Mouse (Mus musculus) neural tube, embryonic 15.5 days (tissue): ENCODE results near the gene Defb21. TPM values are rescaled to one million over a fixed set of nuclear protein-coding genes. Genes with fewer than 3 reads are reported as not detected.

Experiments used
- ATAC-seq: fragments of 200-750 bp; cut with Nextera tagmentation; 2 replicates; pipeline ENCODE4 v1.8.0; 2017; ENCODE audit warnings: mild to moderate bottlenecking, moderate TSS enrichment, moderate library complexity; ENCODE audit not compliant: low FRiP score
- H3K27ac ChIP-seq: fragments of 300-500 bp; sonication (generic); replicated peaks from 2 replicates; pipeline ENCODE4 v1.5.1; 2015; ENCODE audit warnings: mild to moderate bottlenecking, inconsistent platforms
- H3K27me3 ChIP-seq: fragments of 300-500 bp; sonication (generic); replicated peaks from 2 replicates; pipeline ENCODE4 v1.6.1; 2015; ENCODE audit warnings: inconsistent platforms
- H3K36me3 ChIP-seq: fragments of 300-500 bp; sonication (generic); 2 replicates; pipeline ENCODE4 v1.6.1; 2015; ENCODE audit warnings: inconsistent platforms
- H3K4me1 ChIP-seq: fragments of 300-500 bp; sonication (generic); 2 replicates; pipeline ENCODE4 v1.6.1; 2015; ENCODE audit warnings: inconsistent platforms
- H3K4me2 ChIP-seq: fragments of 300-500 bp; sonication (generic); 2 replicates; pipeline ENCODE4 v1.6.1; 2015; ENCODE audit warnings: inconsistent platforms, mild to moderate bottlenecking, moderate library complexity
- H3K4me3 ChIP-seq: fragments of 300-500 bp; sonication (generic); replicated peaks from 2 replicates; pipeline ENCODE4 v1.5.1; 2015; ENCODE audit warnings: mild to moderate bottlenecking, inconsistent platforms
- H3K9ac ChIP-seq: fragments of 300-500 bp; sonication (generic); replicated peaks from 2 replicates; pipeline ENCODE4 v1.6.1; 2015; ENCODE audit warnings: mild to moderate bottlenecking, inconsistent platforms
- H3K9me3 ChIP-seq: fragments of 300-500 bp; sonication (generic); replicated peaks from 2 replicates; pipeline ENCODE4 v1.6.1; 2016; ENCODE audit warnings: inconsistent platforms
- WGBS: fragments of 180-500 bp; shearing (Covaris S2); methylation state at CpG from one replicate; pipeline ENCODE4 v1.1.7; 2015; ENCODE audit warnings: mixed read lengths; 5-methylcytosine and 5-hydroxymethylcytosine counted together
- polyA plus RNA-seq: library from polyadenylated mRNA; unstranded; fragments of >200 nt; fragmentation: Nextera tagmentation; extraction: Ambion mirVana; gene quantifications from 2 replicates; pipeline ENCODE4 v1.2.1, GENCODE M21; 2015

Defb21 gene
- polyA plus RNA-seq = not detected in 2 replicates

DNA sequence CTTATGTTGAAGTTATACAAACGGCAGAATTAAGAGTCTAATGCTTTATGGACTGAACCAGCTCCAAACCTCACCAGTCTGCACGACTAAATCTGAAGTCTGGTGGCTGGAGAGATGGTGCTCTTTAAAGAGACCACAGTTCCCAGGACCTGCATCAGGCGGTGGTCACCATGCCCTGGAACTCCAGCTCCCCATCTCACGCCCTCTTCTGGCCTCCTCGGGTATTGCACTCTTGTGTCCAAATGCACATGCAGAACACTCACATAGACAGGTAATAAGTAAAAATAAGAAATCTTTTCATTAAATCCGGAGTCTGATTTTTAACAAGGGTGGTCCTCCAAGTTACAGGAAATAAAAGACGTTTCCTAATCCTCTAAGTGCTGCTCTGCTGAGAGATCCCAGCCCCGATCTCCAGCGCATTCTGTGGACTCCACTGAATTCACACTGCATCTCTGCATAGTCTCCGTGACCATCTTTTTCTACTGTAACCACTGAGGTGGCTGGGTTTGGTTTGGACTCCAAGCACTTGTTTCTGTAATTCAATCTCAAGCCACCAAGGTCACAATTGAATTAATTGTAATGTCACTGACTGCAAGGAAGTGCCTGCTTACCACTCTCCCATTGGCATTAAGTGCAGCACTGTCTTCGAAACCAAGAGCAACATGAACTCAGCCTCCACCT is at the start of gene Defb21:
Gene Defb21, plus strand, starts transcription at position 631 of the 681 bp plus-strand sequence.
- WGBS = 67% methylated on average over 11 of the region's 11 CpGs
- Histone ChIP-seq H3K9me3 (no peaks in the 10 kb centered on the region), H3K4me1 (no peaks in the 10 kb centered on the region), H3K4me3 (no peak within 1 kb of the TSS), H3K4me2 (no peak within 1 kb of the TSS), H3K27ac (no peak within 1 kb of the TSS), H3K27me3 (no peaks in the 10 kb centered on the region), H3K36me3 (no peaks in the 10 kb centered on the region), H3K9ac (no peak within 1 kb of the TSS)
- ATAC-seq = no peak

DNA sequence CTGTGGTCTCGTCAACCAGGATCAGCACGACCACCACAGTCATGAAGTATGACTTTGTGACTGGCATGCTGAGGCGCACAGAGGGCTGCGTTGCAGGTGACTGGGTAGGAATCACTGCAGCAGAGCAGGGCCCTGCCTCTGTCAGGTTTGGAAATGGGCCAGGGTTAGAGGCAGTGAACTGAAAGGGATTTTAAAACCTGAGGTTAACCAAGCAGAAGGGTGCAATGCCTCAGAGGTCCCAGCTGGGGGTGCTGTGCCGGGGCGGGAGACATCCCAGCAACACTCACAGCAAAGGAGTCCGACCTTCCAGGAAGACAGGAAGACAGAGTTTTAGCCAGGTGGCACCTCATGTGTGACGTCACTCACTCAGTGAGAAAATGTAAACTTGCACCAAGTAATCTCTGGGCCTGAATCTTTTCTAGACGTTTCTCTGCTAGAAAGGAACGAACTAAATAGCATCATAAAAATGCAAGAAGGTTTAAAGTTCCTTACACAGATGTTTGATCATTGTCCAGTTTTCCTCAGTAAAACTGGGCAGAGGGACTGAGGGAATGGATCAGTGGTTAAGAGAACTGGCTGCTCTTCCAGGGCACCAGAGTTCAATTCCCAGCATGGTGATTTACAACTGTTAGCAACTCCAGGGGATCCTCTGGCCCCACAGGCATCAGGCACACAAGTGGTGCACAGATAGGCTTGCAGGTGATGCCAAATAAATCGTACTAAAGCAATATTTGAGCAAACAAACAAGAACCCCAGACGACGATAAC is 32.4 kb upstream of the Defb21 start, which contains the start of gene Defb29:
Gene Defb29, minus strand, starts transcription at position 155 of the 767 bp plus-strand sequence.
- ATAC-seq = no peak
- Histone ChIP-seq H3K9me3 (no peaks in the 10 kb centered on the region), H3K27ac (no peak within 1 kb of the TSS), H3K4me2 (no peak within 1 kb of the TSS), H3K27me3 (no peaks in the 10 kb centered on the region), H3K4me3 (no peak within 1 kb of the TSS), H3K9ac (no peak within 1 kb of the TSS), H3K36me3 (no peaks in the 10 kb centered on the region), H3K4me1 (0 out of 2 replicates have a peak, but pooled peaks cover 2% of the 10 kb centered on the region)
- WGBS = 57% methylated on average over 13 of the region's 13 CpGs

DNA sequence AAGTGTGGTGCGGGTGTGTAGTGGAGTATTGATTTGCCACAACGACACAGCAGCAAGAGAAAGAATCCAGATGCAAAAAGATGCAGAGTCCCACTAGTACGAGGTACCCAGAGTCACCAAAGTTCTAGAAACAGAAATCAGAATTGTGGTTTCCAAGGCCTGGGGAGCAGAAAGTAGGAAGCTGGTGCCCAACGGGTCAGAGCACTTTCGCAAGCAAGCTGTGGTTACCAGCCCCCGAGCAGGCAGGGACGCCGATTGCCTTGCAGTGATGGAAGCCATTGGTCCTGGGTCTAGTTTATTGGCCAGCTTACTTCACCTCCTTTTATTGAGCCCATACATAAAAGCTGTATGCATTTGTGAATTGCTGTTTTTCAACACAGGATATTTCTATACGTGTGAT is 30.6 kb upstream of the Defb21 start:
- no peak overlapping the region for H3K27ac ChIP-seq
- H3K9ac ChIP-seq = no peak overlapping the region
- H3K9me3 ChIP-seq = no peaks in the 10 kb centered on the region
- WGBS = 89% methylated on average over 9 of the region's 9 CpGs
- H3K4me2 ChIP-seq = no peak overlapping the region
- ATAC-seq = no peak
- H3K4me1 ChIP-seq = no peaks in the 10 kb centered on the region
- no peak overlapping the region for H3K4me3 ChIP-seq
- no peaks in the 10 kb centered on the region for H3K36me3 ChIP-seq
- no peaks in the 10 kb centered on the region for H3K27me3 ChIP-seq

DNA sequence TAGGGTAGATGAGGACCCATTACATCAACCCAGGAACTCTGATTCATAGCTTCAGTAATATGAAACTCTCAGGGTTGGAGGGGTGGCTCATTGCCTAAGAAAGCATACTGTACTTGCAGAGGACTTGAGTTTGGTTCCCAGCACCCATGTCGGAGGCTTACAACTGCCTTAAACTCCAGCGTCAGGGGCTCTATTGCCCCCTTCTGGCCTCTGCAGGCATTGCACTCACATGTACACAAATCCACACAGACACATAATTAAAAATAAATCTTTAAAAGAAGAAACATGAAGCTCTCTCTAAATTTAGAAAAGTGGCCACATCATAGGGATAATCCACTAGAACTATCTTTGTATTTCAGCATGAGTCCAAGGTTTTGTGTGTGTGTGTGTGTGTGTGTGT is 29.6 kb upstream of the Defb21 start:
- Histone ChIP-seq H3K27me3 (no peaks in the 10 kb centered on the region), H3K4me3 (no peak overlapping the region), H3K4me1 (no peaks in the 10 kb centered on the region), H3K9ac (no peak overlapping the region), H3K36me3 (no peaks in the 10 kb centered on the region), H3K4me2 (no peak overlapping the region), H3K27ac (no peak overlapping the region), H3K9me3 (no peaks in the 10 kb centered on the region)
- ATAC-seq = no peak
- WGBS = 75% methylated on average over 2 of the region's 2 CpGs

DNA sequence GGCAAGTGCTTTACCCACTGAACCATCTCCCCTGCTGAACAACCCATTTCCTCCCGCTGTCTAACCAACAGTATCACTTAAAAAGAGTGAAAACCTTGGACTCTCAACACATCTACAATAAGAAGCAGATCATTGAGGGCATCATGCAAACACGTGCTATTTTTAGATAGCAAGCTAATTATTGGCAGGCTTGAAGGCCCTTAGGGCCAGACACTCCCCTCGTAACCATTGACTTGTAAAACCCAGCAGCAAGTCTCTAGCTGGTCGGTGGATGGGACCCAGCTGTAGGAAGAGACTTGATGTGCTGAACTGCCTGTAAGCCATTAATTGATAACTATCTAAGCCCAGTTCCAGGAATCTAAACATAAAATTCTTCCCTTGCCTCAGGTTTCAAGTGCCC is 29.1 kb upstream of the Defb21 start:
- Histone ChIP-seq H3K27ac (no peak overlapping the region), H3K4me3 (no peak overlapping the region), H3K4me2 (no peak overlapping the region), H3K4me1 (no peaks in the 10 kb centered on the region), H3K9ac (no peak overlapping the region), H3K9me3 (no peaks in the 10 kb centered on the region), H3K27me3 (no peaks in the 10 kb centered on the region), H3K36me3 (no peaks in the 10 kb centered on the region)
- ATAC-seq = no peak
- WGBS = 62% methylated on average over 4 of the region's 4 CpGs

DNA sequence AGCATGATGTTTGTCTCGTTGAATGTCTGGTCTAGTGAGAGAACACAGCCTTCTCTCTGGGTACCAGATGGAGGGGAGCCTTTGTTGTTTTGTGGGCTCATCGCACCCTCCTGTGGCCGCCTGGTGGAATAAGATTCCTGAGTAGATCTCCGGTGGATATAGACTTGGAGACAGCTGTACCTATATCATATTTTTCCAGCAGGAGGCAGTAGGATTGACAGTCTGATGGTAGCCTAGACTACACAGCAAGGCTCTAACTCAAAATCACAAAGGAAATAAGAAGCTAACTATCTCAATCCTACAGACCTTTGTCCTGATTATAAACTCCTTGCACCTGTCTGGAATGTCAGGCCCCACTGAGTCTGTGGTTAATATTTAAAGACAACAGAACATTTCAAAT is 27.9 kb upstream of the Defb21 start:
- Histone ChIP-seq H3K4me1 (no peaks in the 10 kb centered on the region), H3K36me3 (no peaks in the 10 kb centered on the region), H3K27me3 (no peaks in the 10 kb centered on the region), H3K4me3 (no peak overlapping the region), H3K4me2 (no peak overlapping the region), H3K9me3 (no peaks in the 10 kb centered on the region), H3K9ac (no peak overlapping the region), H3K27ac (no peak overlapping the region)
- 21% methylated on average over 4 of the region's 4 CpGs for WGBS
- ATAC-seq = no peak

DNA sequence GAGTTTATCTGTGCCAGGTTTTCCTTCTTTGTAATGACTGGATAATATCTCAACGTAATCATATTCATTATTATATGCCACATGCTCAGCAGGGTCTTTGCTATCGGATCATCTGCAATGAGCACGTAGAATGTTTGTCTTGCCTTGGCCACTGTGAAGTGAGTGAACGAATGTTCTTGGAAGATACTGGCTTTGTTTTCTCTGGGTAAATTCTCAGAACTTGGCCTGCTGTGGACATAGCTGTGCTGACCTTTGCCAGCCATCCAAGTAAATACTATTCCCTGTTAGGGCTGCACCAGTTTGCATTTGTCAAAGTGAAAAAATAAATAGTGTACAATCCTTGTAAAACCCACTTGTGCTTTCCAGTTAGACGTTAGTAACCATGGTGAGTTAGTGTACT is 24.4 kb upstream of the Defb21 start:
- H3K9me3 ChIP-seq = no peaks in the 10 kb centered on the region
- no peaks in the 10 kb centered on the region for H3K4me1 ChIP-seq
- no peak overlapping the region for H3K27ac ChIP-seq
- no peak overlapping the region for H3K9ac ChIP-seq
- WGBS = 74% methylated on average over 5 of the region's 5 CpGs
- ATAC-seq = no peak
- no peak overlapping the region for H3K4me2 ChIP-seq
- no peaks in the 10 kb centered on the region for H3K27me3 ChIP-seq
- H3K36me3 ChIP-seq = no peaks in the 10 kb centered on the region
- no peak overlapping the region for H3K4me3 ChIP-seq

DNA sequence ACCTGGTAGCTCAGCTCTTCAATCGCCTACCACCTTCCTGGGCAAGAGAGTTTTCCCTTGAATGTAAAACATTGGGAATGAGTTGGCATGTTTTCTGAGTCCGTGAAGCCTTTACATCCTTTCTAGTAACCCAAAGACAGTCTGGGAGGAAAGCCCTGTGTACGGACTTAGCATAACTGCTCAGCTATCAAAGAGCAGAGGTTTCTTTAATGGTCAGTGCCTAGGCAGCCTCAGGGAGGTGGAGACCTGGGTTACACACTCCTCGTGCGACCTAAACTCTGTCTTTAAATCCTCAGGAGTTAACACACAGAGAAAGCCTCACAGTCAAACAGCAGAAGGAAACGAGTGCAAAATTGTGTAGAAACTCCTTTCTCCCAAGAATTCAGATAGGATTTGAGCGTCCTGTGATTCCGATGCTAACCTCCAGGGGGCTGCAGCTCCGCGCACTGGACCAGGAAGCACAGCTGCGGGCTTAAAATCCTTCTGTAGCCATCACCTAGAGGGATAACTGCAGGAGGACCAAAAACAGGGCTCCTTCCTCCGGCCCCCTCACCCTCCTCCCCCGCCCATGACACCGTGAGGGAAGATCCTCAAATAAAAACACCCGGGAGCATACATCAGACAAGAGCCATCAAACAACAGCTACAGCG is 18.6 kb upstream of the Defb21 start:
- Histone ChIP-seq H3K9ac (no peak overlapping the region), H3K27me3 (no peaks in the 10 kb centered on the region), H3K36me3 (no peaks in the 10 kb centered on the region), H3K4me3 (no peak overlapping the region), H3K4me1 (peaks cover 7% of the 10 kb centered on the region; the same call in 1 of the 2 replicates), H3K9me3 (no peaks in the 10 kb centered on the region), H3K27ac (no peak overlapping the region), H3K4me2 (peak overlapping the region; percentile 47)
- no peak for ATAC-seq
- WGBS = 13% methylated on average over 16 of the region's 16 CpGs

DNA sequence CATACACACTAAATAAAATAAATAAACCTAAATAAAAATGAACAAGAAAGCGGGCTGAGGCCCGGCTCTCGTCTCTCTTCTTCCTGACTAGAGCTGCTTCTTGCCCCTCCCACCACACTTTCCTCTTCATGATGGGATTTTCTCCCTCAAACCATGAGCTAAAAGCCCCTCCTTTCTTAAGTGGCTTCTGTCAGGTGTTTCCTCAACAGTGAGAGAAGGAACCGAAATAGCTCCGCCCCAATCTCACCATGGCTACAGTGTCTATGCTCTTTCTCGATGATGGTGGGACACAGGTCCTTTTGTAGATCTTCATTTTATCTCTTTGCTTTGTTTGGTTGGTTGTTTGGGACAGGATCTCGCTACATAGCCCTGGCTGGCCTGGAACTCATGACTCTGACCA is 15.9 kb upstream of the Defb21 start:
- ATAC-seq = no peak
- Histone ChIP-seq H3K27ac (no peak overlapping the region), H3K36me3 (no peaks in the 10 kb centered on the region), H3K27me3 (no peaks in the 10 kb centered on the region), H3K4me1 (peaks cover 7% of the 10 kb centered on the region; the same call in 1 of the 2 replicates), H3K4me3 (no peak overlapping the region), H3K9me3 (no peaks in the 10 kb centered on the region), H3K4me2 (no peak overlapping the region), H3K9ac (no peak overlapping the region)
- 91% methylated on average over 7 of the region's 7 CpGs for WGBS

DNA sequence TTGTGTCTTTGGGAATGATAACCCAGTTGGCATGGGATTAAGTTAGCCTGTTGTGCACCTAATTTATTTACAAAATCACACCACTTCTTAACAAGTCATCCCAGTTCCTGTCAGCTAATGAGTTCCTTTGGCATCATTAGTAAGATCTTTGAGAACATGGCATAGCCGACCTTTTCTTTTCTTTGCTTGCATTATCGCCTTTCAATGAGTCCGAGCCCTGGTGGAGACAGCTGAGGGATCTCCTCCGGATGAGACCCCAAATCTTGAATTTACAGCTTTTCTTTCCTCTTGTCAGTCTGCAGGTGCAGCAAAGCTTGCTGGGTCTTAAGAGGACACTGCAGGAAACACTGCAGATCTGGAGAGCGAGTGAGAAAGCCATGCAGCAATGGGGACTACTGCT is 3.5 kb upstream of the Defb21 start, which contains the start of gene Gm17416:
Gene Gm17416, plus strand, starts transcription at position 301 of the 400 bp plus-strand sequence.
- Histone ChIP-seq H3K4me2 (no peak within 1 kb of the TSS), H3K27me3 (no peaks in the 10 kb centered on the region), H3K36me3 (no peaks in the 10 kb centered on the region), H3K27ac (no peak within 1 kb of the TSS), H3K4me3 (no peak within 1 kb of the TSS), H3K4me1 (no peaks in the 10 kb centered on the region), H3K9me3 (no peaks in the 10 kb centered on the region), H3K9ac (no peak within 1 kb of the TSS)
- no peak for ATAC-seq
- 87% methylated on average over 5 of the region's 5 CpGs for WGBS

DNA sequence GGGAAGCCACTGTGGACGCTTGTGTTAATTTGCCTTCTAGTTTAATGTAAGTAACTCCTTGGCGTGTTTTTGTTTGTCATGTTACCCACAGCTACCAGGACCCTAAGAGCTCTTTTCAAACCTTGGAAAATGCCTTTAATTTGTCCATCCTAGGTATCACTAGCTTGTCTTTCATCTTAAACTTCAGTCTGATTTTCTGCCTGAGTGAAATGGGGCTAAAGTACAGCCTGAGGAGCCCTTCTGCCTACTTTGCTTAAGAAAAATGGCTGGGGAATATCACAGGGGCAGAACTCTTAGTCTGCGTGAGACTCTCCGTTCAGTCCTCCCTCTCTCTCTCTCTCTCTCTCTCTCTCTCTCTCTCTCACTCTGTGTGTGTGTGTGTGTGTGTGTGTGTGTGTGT is 2.7 kb upstream of the Defb21 start:
- Histone ChIP-seq H3K27me3 (no peaks in the 10 kb centered on the region), H3K4me3 (no peak overlapping the region), H3K36me3 (no peaks in the 10 kb centered on the region), H3K9ac (no peak overlapping the region), H3K27ac (no peak overlapping the region), H3K9me3 (no peaks in the 10 kb centered on the region), H3K4me2 (no peak overlapping the region), H3K4me1 (no peaks in the 10 kb centered on the region)
- no peak for ATAC-seq
- WGBS = 77% methylated on average over 4 of the region's 4 CpGs

DNA sequence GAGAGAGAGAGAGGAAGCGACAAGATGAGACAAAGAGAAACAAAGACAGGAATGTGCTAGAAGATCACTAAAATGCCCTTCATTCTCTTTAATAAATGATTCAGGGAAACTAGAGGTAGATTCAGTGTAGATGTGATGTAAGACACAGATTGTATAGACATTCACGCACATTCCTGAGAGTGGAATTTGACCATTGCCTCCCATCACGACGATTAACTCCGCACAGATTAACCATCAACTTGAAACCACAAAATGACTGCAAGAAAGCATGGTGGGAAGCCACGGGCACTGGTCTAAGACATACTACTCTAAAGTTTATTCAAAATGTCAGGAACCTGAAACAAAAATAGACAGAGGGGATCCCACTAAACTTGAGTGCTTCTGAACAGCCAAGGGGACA is 2.2 kb upstream of the Defb21 start:
- no peak overlapping the region for H3K9ac ChIP-seq
- no peak for ATAC-seq
- WGBS = 76% methylated on average over 6 of the region's 6 CpGs
- no peaks in the 10 kb centered on the region for H3K36me3 ChIP-seq
- no peaks in the 10 kb centered on the region for H3K27me3 ChIP-seq
- no peak overlapping the region for H3K27ac ChIP-seq
- no peak overlapping the region for H3K4me3 ChIP-seq
- H3K4me1 ChIP-seq = no peaks in the 10 kb centered on the region
- H3K4me2 ChIP-seq = no peak overlapping the region
- no peaks in the 10 kb centered on the region for H3K9me3 ChIP-seq
